Mouse (Mus musculus): ENCODE data around the gene Pofut1. TPM values are rescaled to one million over a fixed set of nuclear protein-coding genes. Genes with fewer than 3 reads are reported as not detected.
"Not testable (repeated sequence)": the region's sequence is repeated elsewhere in the genome, so short reads cannot be mapped to it uniquely, and the experiment has no call there.

The Pofut1 gene
- polyA plus RNA-seq, 3 experiments from 2014 or later = 6.2 to 13.5 (median 9.4) TPM

DNA sequence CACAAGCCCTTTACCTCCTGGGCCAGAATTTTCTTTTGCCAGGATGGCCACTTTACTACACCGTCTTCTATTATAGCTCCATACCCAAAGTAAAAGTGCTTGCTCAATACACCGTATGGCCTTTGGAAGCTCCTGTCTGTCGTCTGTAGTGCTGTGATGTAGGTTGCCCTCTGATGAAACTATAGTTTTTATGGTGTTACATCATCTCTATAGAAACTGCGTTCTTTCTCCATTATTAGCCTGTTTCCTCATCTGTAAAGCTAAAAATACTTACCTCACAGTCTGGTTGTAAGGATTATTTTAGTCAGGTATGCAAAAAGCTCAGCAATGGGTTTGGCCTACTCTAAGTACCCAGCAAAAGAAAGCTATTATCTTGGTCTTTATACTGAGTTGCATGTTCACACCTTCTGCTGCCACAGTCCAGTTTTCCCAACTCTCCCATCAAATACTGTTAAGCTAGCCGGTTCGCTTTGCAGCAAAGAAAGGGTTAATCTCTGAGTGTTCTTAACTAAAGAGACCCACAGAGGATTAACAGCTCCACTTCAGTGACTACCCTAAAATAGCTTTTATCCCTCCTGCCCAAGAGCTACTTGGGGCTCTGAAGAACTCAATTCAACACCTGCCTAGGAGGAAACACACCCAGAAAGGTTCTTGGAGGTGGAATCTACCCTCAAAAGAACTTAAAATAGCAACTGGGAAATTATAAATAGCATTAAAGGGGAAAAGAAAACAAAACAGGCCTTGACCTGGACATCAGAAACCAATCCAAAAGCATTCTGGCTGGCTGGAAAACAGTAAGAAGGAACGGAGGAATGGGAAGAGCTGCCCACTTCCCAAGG is 2.1 kb upstream of the Pofut1 start:
- ATAC-seq = no peak

DNA sequence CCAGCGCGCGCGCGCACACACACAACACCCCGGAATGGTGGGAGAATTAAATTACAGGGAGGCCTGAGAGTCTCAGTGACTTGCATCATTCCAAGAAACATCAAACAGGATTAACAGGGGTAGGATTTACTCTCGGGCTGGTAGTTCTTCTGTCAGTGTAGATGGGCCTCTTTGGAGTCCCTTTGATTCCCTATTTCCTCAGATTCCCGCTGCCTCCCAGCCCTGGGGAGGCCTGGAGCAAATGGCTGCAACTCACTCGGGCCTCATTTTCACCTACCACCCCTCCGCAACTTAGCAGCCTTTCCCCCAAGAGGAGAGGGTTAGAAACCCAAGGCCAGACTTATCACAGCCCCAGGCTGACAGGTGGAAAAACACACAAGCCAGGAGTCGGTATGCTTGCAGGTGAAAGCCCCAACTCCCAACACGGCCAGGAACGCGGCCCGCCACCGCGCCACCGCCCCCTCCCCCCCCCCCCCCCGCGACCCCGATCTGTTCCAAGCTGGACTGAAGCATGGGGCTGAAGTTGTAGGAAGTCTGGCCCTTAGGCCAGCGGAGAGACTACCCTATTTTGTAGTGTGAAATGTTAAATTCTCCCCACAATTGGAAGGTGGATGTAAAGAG is 1.4 kb upstream of the Pofut1 start:
- no peak for ATAC-seq

DNA sequence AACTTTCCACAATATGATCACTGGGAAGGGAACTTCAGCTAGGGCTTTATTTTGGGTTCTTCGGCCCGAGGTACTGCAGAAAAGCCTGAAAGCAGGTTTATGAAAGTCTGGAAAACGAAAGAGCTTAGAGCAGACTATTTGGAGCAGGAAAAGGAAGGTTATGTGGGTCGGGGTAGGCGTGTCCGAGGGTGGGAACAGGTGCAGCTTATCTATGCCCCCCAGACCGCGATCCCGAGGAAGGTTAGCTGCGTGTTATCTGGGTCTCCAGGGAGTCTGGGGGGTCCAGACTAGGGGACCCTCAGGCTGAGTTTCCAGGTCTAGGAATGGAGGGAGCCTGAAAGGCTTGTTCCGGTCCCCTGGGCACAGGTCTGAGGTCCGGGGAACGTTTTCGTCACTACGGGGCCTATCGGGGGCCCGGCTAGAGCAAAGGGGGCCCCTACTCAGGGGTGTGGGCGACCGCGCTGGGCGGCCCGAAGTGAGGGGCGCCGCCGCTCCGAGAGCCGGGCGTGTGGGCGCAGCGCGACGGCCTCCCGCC is 565 bp upstream of the Pofut1 start:
- ATAC-seq = peak; percentile 23

DNA sequence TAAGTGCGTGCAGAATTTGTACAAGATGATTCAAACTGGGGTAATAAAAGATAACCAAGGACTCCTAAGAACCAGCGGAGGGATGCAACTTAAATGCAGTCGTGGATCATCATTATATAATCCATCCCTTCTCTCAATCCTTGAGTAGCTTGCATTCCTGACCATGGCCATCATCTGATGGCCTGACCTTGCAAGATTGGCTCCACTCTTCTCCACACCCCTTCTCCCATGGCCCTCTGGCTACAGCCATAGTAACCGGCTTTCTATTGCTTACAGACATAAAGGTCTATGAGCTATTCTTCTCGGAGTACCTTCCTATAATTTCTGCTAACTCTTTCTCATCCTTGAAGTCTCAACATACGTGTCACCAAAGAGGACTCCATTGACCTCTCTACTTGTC is 823 bp downstream of the Pofut1 start:
- ATAC-seq = no peak

DNA sequence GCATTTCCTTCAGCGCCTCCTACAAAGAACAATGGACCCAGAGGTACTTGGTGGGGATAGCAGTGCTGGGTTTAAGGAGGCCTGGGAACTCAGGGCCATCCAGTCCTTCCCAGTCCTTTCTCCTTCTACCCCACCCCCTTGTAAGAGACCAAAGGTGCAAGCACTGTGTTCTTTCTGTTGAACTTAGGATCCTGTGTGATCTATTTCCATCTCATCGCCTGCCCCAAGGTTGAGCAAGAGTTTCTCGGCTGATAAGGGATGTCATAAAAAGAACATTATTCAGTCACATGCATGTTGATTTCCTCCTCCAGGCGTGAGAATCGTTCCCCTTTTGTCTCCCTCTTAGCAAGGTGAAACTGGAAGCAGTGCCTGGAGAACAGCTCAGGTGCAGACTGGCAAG is 8.4 kb downstream of the Pofut1 start:
- ATAC-seq = no peak

DNA sequence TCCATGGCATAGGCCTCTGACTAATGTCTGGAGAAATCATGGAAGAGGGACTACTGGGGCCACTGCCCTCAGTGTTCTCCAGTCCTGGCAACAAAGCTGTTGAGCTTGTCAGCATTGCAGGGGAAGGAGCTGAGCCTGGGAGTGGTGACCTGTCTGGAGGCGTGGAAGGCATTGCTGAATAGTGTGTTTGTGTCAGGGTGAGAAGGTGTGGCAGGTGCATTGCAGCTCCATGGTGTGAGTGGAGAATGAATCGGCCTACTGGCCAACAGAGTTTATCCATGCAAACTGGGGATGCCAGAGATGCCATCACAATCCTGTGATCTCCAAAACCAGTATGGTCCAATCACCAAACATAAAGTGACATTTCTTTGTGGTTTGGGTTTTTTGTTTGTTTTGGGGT is 15.3 kb downstream of the Pofut1 start:
- no peak for ATAC-seq

DNA sequence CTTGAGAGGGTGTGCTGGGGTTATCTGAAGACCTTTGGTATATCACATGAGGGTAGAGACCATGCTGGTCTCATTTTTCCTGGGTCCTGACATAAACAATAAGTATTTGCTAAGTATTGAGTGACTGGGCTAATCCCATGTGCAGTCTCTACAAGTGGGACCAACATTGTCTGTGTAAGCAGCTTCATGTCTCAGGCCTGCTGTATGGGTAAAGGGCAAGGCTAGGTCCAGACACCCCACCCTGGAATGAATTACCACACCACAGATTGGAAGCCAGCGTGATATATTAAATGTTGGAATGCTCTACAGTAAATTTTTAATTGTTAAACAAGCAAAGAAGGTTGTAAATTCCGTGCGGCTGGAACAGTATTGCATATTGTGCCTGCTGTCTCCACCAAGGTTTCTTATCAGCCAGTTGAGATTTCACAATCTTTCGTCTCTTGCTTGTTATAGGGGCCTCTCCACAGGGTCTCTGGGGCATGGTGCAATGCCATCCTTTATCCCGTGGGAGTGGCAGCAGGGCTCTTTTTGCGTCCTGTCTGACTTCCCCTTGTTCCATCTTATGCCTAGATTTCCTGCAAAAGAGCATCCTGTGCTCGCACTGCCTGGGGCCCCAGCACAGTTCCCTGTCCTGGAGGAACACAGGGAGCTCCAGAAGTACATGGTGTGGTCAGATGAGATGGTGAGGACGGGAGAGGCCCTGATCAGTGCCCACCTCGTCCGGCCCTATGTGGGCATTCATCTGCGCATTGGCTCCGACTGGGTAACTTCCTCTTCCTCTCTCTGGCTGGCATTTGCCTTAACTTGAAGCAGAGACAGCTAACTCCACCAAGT is 17.9 kb downstream of the Pofut1 start:
- ATAC-seq = no peak

DNA sequence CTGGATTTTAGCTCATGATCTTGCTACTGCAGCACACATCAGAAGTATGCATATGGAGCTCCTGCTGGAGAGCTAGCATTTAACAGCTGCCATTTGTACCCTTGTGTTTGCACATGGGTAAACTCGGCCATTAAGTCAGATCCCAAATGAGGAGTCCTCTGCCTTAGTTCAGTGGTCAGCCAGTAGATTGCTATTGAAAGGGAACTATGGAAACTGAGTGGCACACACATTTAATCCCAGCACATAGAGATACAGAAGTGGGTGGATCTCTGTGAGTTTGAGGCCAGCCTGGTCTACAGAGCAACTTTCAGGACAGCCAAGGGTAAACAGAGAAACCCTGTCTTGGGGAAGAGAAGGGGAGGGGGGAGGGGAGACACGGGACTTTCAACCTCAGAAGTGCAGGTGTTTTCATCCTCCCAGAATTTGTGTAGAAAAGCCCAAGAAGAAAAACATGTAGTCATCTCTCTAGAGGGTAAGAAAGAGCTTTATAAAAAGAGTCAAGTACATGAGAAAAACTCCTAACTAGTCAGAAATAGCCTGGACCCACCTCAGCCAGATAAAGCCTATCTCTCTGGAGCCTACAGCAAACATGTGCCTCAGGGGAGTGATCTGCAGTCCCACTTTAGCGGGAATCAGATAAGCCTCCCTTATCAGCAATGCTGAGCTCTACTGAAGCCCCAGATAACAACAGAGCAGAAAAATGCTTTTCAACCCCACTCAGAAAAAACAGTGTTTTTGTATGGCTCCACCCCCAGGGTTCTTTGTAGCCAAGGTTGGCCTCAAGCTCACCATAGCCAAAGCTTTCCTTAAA is 18.7 kb downstream of the Pofut1 start:
- ATAC-seq = no peak

DNA sequence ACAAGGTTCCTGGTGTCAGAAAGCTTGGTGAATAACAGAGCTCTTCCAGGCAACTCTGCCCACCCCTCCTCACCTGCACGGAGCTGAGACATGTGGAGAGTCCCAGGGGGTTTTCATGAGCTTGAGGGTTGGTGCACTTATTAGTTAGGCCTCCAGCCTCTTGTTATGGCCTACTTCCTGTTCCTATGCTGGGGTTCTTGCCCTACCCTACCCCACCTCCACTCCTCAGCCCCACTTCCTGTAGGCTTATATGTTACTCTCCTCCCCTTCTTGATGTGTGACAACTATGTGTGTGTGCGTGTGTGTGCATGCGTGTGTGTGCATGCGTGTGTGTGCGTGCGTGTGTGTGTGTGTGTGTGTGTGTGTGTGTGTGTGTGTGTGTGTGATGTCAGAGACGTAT is 21.7 kb downstream of the Pofut1 start:
- peak; percentile 99 for ATAC-seq

DNA sequence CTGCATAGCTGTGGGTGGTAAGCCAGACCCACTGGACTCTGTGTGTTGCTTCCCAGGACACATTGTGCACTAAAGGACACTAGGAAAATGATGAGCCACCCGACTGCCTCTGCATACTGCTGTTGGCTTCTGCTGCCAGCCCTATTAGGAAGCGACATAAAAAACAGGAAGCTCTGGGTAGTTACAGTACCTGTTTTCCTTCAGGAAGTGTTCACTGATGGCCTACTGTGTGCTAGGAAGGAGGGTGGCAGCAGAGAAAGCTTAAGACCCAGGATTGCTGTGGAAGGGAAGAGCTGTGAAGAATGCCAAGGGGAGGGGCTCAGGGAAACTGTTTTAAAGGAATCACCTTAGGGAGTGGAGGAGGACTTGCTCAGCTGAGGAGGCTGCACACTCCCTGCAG is 26.0 kb downstream of the Pofut1 start:
- no peak for ATAC-seq

DNA sequence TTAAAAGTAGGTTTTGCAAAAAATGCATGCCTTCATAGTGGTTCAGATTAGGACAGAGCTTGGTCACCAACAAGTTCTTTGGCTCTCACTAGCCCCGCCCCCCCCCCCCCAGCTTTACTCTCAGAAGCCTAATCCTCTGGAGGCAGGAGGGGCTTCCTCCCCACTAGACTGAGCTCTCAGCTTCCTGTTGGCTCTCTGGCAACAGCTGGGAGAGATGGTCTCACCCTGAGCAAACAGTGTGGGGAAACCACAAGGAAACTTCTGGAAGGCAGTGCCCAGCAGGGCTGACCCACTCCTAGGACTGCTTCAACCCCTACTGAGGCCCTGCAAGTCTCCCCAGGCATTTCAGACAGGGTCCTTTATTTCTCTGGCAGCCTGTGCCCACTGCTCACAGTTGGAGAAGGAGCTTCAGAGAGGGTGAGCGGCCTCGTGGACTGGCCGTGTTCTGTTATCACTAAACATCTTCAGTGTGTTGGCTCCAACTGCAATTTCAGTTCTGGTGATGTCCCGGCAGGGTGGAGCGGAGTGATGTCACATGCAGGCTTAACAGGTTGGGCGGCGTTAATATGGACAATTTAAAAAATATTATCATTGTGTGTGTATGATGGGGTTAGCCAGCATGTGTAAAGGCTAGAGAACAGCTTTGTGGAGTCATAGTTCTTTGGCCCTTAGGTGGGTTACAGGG is 29.0 kb downstream of the Pofut1 start:
- ATAC-seq = not testable (repeated sequence)

DNA sequence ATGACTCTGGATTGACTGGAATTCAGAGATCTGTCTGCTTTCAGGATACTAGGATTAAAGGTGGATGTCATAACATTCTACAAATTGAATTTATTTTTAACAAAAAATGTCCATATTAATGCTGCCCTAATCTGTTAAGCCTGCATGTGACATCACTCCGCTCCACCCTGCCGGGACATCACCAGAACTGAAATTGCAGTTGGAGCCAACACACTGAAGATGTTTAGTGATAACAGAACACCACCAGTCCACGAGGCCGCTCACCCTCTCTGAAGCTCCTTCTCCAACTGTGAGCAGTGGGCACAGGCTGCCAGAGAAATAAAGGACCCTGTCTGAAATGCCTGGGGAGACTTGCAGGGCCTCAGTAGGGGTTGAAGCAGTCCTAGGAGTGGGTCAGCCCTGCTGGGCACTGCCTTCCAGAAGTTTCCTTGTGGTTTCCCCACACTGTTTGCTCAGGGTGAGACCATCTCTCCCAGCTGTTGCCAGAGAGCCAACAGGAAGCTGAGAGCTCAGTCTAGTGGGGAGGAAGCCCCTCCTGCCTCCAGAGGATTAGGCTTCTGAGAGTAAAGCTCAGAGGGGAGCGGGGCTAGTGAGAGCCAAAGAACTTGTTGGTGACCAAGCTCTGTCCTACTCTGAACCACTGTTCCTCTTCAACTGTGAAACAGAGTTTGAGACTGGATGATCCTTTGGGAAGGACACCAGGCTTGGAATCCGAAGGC is 33.0 kb downstream of the Pofut1 start:
- ATAC-seq = not testable (repeated sequence)

DNA sequence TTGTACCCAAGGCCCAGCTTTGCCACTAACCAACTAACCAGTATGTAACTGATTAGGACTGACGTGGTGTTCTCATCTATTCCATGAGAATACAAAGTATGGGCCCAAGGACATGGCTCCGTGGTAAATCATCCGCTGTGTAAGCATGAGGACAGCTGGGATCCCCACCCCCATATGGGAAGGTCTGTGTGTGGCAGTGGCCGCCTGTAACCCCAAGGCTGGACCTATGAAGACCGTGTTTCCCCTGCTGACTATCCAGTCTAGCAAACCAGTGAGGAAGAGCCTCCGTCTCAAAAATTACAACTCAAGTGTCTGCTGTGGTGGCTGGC is 33.5 kb downstream of the Pofut1 start:
- ATAC-seq = no peak

DNA sequence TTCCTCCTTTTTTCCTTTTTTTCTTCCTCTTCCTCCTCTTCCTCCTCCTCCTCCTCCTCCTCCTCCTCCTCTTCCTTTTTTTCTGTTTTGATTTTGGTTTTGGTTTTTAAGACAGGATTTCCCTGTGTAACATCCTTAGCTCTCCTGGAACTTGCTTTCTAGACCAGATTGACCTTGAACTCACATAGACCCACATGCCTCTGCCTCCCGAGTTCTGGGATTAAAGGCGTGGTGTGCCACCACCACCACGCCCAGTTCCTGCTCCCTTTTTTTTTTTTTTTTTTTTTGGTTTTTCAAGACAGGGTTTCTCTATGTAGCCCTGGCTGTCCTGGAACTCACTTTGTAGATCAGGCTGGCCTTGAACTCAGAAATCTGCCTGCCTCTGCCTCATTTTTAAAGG is 34.2 kb downstream of the Pofut1 start:
- ATAC-seq = not testable (repeated sequence)

DNA sequence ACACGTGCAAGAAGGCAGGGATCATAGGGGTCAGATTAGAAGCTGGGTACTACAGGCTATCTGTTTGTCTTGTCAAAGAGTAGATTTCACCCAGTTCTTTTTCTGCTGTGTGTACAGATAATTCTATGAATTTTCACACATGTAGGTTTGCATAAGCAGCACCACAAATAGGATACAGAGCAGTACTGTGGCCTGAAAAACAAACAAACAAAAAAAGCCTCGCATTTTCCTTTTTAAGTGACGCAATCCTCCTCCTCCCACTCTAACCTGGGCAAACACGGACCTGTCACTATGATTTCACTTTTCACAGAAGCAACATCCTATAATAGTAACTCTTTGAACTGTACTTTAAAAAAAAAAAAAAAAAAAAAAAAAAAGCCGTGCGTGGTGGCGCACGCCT is 35.1 kb downstream of the Pofut1 start:
- ATAC-seq = peak; percentile 11

DNA sequence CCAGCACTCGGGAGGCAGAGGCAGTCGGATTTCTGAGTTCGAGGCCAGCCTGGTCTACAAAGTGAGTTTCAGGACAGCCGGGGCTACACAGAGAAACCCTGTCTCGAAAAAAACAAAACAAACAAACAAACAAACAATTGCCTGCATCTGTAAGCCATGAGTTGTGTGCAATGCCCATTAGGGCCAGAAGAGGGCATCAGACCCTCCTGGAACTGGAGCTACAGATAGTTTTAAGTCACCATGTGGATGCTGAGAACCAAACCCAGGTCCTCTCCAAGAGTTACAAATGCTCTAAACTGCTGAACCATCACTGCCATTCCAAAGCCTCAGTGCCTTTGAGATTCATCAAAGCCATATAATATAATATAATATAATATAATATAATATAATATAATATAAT is 35.5 kb downstream of the Pofut1 start:
- not testable (repeated sequence) for ATAC-seq

DNA sequence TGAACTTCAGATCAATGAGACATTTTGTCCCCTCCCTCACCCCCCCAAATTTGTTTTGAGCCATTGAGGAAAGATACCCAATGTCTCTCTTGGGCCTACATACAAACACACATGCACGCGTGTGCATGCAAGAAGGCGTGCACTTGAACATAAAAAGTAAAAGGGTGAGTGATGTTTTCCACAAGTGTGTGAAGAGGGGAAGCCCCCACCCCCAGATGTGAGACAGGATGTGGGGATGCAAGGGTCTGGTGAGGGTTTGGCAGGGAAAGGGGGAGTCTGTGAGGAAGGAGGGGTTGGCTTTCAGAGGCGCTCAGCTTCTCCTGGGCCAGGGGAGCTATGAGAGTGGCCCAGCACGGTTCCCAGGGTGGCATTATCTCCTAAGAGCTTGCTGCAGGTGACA is 37.0 kb downstream of the Pofut1 start:
- peak; percentile 95 for ATAC-seq

DNA sequence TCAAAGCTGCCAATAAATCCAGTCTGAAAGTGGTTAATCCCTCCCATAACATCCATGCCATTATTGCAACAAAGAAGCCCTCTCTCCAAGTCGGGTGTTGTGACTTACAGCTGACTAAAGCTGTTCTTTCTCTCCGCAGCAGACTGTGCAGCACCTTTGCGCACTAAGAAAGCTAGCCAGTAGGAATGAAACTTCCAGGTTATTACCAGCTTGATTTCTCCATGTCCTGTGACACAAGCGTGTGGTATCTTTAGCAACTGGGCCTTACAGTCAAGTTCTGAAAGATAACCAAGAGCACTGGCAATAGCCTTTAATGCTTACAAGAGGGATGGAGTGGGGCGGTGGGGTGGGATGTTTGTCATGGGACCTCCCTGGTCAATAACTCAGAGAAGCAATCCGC is 42.6 kb downstream of the Pofut1 start:
- ATAC-seq = no peak

DNA sequence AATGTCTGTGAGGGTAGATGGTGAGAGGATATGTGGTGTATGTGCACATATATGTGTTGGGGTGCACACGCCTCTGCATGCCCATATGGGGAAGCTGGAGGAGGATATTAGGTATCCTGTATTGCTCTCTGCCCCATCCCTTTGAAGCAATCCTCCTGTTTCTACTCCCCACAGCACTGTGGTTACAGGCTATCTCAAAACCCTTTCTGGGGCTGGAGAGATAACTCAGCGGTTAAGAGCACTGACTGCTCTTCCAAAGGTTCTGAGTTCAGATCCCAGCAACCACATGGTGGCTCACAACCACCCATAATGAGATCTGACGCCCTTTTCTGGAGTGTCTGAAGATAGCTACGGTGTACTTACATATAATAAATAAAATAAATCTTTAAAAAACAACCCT is 45.2 kb downstream of the Pofut1 start:
- no peak for ATAC-seq

DNA sequence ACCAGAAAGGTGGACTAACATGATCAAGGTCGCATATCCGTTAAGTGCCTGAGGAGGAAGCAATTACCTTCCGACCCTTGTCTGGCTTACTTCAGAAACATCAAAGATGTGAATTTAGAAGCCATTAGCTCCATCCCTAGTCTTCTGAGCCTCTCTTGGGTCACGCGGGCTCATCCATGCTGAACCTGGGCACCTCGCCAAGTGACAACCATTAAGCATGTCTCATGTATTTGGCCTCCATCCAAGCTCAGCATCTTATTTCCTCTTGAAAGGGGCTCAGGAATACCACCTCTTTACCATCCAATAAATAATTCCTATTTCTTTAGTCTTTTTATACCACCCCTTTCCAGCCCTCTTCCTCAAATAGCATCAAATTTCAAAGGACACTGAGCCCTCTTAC is 46.5 kb downstream of the Pofut1 start:
- ATAC-seq = no peak
